Mouse (Mus musculus): ENCODE results near the gene Fam13c. TPM values are rescaled to one million over a fixed set of nuclear protein-coding genes. Genes with fewer than 3 reads are reported as not detected.

Gene Fam13c
- total and polyA plus RNA-seq, 2 experiments = 0.02 to 0.09 TPM

GRCm38 (mm10) chr10:70493891-70494290 lies 53.6 kb downstream of the Fam13c start:
- no peak overlapping the region for H3K27ac ChIP-seq (replicated peaks; ENCODE audit: insufficient read depth, low read depth, low read length)
- TF ChIP-seq POLR2A (IDR thresholded peaks at IDR 0.05; ENCODE audit: extremely low read depth, insufficient read depth, low read length) = no peak
- WGBS = 80% methylated on average over 3 of the region's 3 CpGs

GRCm38 (mm10) chr10:70494441-70494840 lies 54.2 kb downstream of the Fam13c start:
- no peak overlapping the region for H3K27ac ChIP-seq (replicated peaks; ENCODE audit: insufficient read depth, low read depth, low read length)
- WGBS = 49% methylated on average over 2 of the region's 2 CpGs
- H3K36me3 ChIP-seq (ENCODE audit: control insufficient read depth, insufficient read depth, low read length) = no peaks in the 10 kb centered on the region
- H3K4me1 ChIP-seq (ENCODE audit: control insufficient read depth, insufficient read depth, low read length) = no peaks in the 10 kb centered on the region
- DNase-seq (ENCODE audit: extremely low read depth, low read depth, low spot score) = no peak
- H3K4me3 ChIP-seq (ENCODE audit: insufficient read depth, low read depth, low read length) = no peak overlapping the region
- no peaks in the 10 kb centered on the region for H3K27me3 ChIP-seq (ENCODE audit: control insufficient read depth, insufficient read depth, low read length)
- no peaks in the 10 kb centered on the region for H3K79me2 ChIP-seq (ENCODE audit: control insufficient read depth, insufficient read depth, low read length)
- TF ChIP-seq POLR2A (IDR thresholded peaks at IDR 0.05; ENCODE audit: extremely low read depth, insufficient read depth, low read length) (no peak), CTCF (IDR thresholded peaks at IDR 0.05; ENCODE audit: low read depth, low read length) (no peak)
- H3K9ac ChIP-seq (ENCODE audit: low read depth, low read length) = no peak overlapping the region

More at GRCm38 (mm10) chr10:70493891-70494290, 53.6 kb downstream of the Fam13c start:
- no peaks in the 10 kb centered on the region for H3K4me1 ChIP-seq (ENCODE audit: control insufficient read depth, insufficient read depth, low read length)
- H3K36me3 ChIP-seq (ENCODE audit: control insufficient read depth, insufficient read depth, low read length) = no peaks in the 10 kb centered on the region
- H3K27me3 ChIP-seq (ENCODE audit: control insufficient read depth, insufficient read depth, low read length) = no peaks in the 10 kb centered on the region
- no peak overlapping the region for H3K4me3 ChIP-seq (ENCODE audit: insufficient read depth, low read depth, low read length)
- H3K79me2 ChIP-seq (ENCODE audit: control insufficient read depth, insufficient read depth, low read length) = no peaks in the 10 kb centered on the region
- H3K9ac ChIP-seq (ENCODE audit: low read depth, low read length) = no peak overlapping the region
- no peak for DNase-seq (ENCODE audit: extremely low read depth, low read depth, low spot score)

GRCm38 (mm10) chr10:70495106-70496104 lies 55.1 kb downstream of the Fam13c start:
- DNase-seq (ENCODE audit: extremely low read depth, low read depth, low spot score) = no peak
- Histone ChIP-seq H3K27me3 (ENCODE audit: control insufficient read depth, insufficient read depth, low read length) (no peaks in the 10 kb centered on the region), H3K79me2 (ENCODE audit: control insufficient read depth, insufficient read depth, low read length) (no peaks in the 10 kb centered on the region), H3K36me3 (ENCODE audit: control insufficient read depth, insufficient read depth, low read length) (no peaks in the 10 kb centered on the region), H3K9ac (ENCODE audit: low read depth, low read length) (no peak overlapping the region), H3K4me3 (ENCODE audit: insufficient read depth, low read depth, low read length) (no peak overlapping the region), H3K4me1 (ENCODE audit: control insufficient read depth, insufficient read depth, low read length) (no peaks in the 10 kb centered on the region), H3K27ac (replicated peaks; ENCODE audit: insufficient read depth, low read depth, low read length) (no peak overlapping the region)
- TF ChIP-seq POLR2A (IDR thresholded peaks at IDR 0.05; ENCODE audit: extremely low read depth, insufficient read depth, low read length) = no peak
- no peak for TF ChIP-seq CTCF (IDR thresholded peaks at IDR 0.05; ENCODE audit: low read depth, low read length)
- 68% methylated on average over 4 of the region's 4 CpGs for WGBS

GRCm38 (mm10) chr10:70496938-70497337 lies 56.7 kb downstream of the Fam13c start:
- H3K27ac ChIP-seq (replicated peaks; ENCODE audit: insufficient read depth, low read depth, low read length) = no peak overlapping the region
- DNase-seq (ENCODE audit: extremely low read depth, low read depth, low spot score) = no peak
- no peak overlapping the region for H3K9ac ChIP-seq (ENCODE audit: low read depth, low read length)
- TF ChIP-seq CTCF (IDR thresholded peaks at IDR 0.05; ENCODE audit: low read depth, low read length) = no peak
- no peak for TF ChIP-seq POLR2A (IDR thresholded peaks at IDR 0.05; ENCODE audit: extremely low read depth, insufficient read depth, low read length)
- H3K36me3 ChIP-seq (ENCODE audit: control insufficient read depth, insufficient read depth, low read length) = no peaks in the 10 kb centered on the region
- H3K27me3 ChIP-seq (ENCODE audit: control insufficient read depth, insufficient read depth, low read length) = no peaks in the 10 kb centered on the region
- no peaks in the 10 kb centered on the region for H3K79me2 ChIP-seq (ENCODE audit: control insufficient read depth, insufficient read depth, low read length)
- no peaks in the 10 kb centered on the region for H3K4me1 ChIP-seq (ENCODE audit: control insufficient read depth, insufficient read depth, low read length)
- H3K4me3 ChIP-seq (ENCODE audit: insufficient read depth, low read depth, low read length) = no peak overlapping the region

DNA sequence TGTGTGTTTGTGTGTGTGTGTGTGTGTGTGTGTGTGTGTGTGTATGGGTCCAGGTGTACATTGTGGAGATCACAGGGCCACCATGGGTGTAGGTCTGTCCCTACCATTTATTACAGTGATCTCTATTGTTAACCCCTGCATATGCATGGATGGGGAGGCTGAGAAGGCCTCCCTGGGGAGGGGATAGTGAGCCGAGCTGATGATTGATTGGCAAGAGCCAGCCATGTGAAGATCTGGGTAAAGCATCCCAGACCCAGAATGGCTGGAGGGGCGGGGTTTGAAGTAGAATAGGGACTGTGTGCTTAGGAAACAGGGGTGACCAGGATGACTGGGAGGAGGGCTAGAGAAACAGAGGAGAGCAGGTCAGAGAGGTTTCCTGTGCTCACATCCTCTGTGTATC lies 58.0 kb downstream of the Fam13c start:
- no peaks in the 10 kb centered on the region for H3K4me1 ChIP-seq (ENCODE audit: control insufficient read depth, insufficient read depth, low read length)
- H3K4me3 ChIP-seq (ENCODE audit: insufficient read depth, low read depth, low read length) = no peak overlapping the region
- TF ChIP-seq CTCF (IDR thresholded peaks at IDR 0.05; ENCODE audit: low read depth, low read length) (no peak), POLR2A (IDR thresholded peaks at IDR 0.05; ENCODE audit: extremely low read depth, insufficient read depth, low read length) (no peak)
- no peaks in the 10 kb centered on the region for H3K27me3 ChIP-seq (ENCODE audit: control insufficient read depth, insufficient read depth, low read length)
- H3K9ac ChIP-seq (ENCODE audit: low read depth, low read length) = no peak overlapping the region
- no peak for DNase-seq (ENCODE audit: extremely low read depth, low read depth, low spot score)
- no peaks in the 10 kb centered on the region for H3K79me2 ChIP-seq (ENCODE audit: control insufficient read depth, insufficient read depth, low read length)
- no peaks in the 10 kb centered on the region for H3K36me3 ChIP-seq (ENCODE audit: control insufficient read depth, insufficient read depth, low read length)
- no peak overlapping the region for H3K27ac ChIP-seq (replicated peaks; ENCODE audit: insufficient read depth, low read depth, low read length)
- 51% methylated on average over 2 of the region's 2 CpGs for WGBS

GRCm38 (mm10) chr10:70499246-70499645 lies 59.0 kb downstream of the Fam13c start:
- Histone ChIP-seq H3K27ac (replicated peaks; ENCODE audit: insufficient read depth, low read depth, low read length) (no peak overlapping the region), H3K36me3 (ENCODE audit: control insufficient read depth, insufficient read depth, low read length) (no peaks in the 10 kb centered on the region), H3K27me3 (ENCODE audit: control insufficient read depth, insufficient read depth, low read length) (no peaks in the 10 kb centered on the region), H3K9ac (ENCODE audit: low read depth, low read length) (no peak overlapping the region), H3K79me2 (ENCODE audit: control insufficient read depth, insufficient read depth, low read length) (no peaks in the 10 kb centered on the region), H3K4me1 (ENCODE audit: control insufficient read depth, insufficient read depth, low read length) (no peaks in the 10 kb centered on the region), H3K4me3 (ENCODE audit: insufficient read depth, low read depth, low read length) (no peak overlapping the region)
- no peak for TF ChIP-seq CTCF (IDR thresholded peaks at IDR 0.05; ENCODE audit: low read depth, low read length)
- no peak for DNase-seq (ENCODE audit: extremely low read depth, low read depth, low spot score)
- 63% methylated on average over 13 of the region's 13 CpGs for WGBS

Measured in liver, adult 2 months (tissue).